21 mouse cellular contexts compared by ENCODE assay signal in genomic region chr1:151295486-151295885, GRCm38 (mm10).
"Had no signal": no experiment of that assay in that cellular context is flagged by ENCODE, and none has a peak within 500 bp of the region (broad histone marks: within the 10 kb centered on the region; RNA-seq: fewer than 3 reads in every experiment).

No protein-coding gene starts in this region.

- H3K4me3 ChIP-seq: gastrocnemius, adult 2 months; heart, adult 2 months; heart, embryonic 13.5 days; heart, embryonic 15.5 days; hindbrain, embryonic 10.5 days; hindbrain, embryonic 12.5 days; kidney, embryonic 15.5 days; limb, embryonic 13.5 days; limb, embryonic 15.5 days; liver, embryonic 12.5 days had no signal

- H3K4me2 ChIP-seq: heart, embryonic 13.5 days; heart, embryonic 15.5 days; hindbrain, embryonic 12.5 days; hindbrain, embryonic 14.5 days; kidney, embryonic 15.5 days; limb, embryonic 13.5 days; limb, embryonic 15.5 days; liver, embryonic 12.5 days had no signal

- H3K27ac ChIP-seq: gastrocnemius, adult 2 months; heart, adult 2 months; heart, embryonic 13.5 days; heart, embryonic 15.5 days; hindbrain, embryonic 10.5 days; hindbrain, embryonic 12.5 days; hindbrain, embryonic 14.5 days; kidney, embryonic 15.5 days; kidney, postnatal 0 days; limb, embryonic 13.5 days; limb, embryonic 15.5 days; liver, embryonic 12.5 days had no signal

- H3K4me1 ChIP-seq: hindbrain, embryonic 10.5 days; hindbrain, embryonic 12.5 days; limb, embryonic 13.5 days; limb, embryonic 15.5 days; liver, embryonic 12.5 days had no signal

- ATAC-seq: hindbrain, embryonic 16.5 days; liver, embryonic 12.5 days had no signal

- H3K9ac ChIP-seq: heart, embryonic 13.5 days; heart, embryonic 15.5 days; hindbrain, embryonic 12.5 days; hindbrain, embryonic 14.5 days; kidney, embryonic 15.5 days; limb, embryonic 13.5 days; limb, embryonic 15.5 days; liver, embryonic 12.5 days had no signal

- H3K27me3 ChIP-seq: heart, embryonic 13.5 days; heart, embryonic 15.5 days; hindbrain, embryonic 12.5 days; kidney, embryonic 15.5 days; limb, embryonic 13.5 days; limb, embryonic 15.5 days; liver, embryonic 12.5 days had no signal

- H3K36me3 ChIP-seq: heart, embryonic 13.5 days; heart, embryonic 15.5 days; hindbrain, embryonic 10.5 days; hindbrain, embryonic 12.5 days; kidney, embryonic 15.5 days; limb, embryonic 13.5 days; limb, embryonic 15.5 days; liver, embryonic 12.5 days had no signal

- DNase-seq: gastrocnemius, adult 2 months; gastrocnemius, postnatal 10 days; gastrocnemius, postnatal 25 days; kidney, adult 11 months; kidney, postnatal 14 days; kidney, postnatal 36 days; layer of hippocampus, adult 9-11 months; layer of hippocampus, postnatal 36 days; left cerebral cortex, postnatal 4 days had no signal

- H3K9me3 ChIP-seq: heart, embryonic 13.5 days; heart, embryonic 15.5 days; hindbrain, embryonic 10.5 days; hindbrain, embryonic 12.5 days; kidney, embryonic 15.5 days; limb, embryonic 13.5 days; limb, embryonic 15.5 days; liver, embryonic 12.5 days had no signal
